Mouse (Mus musculus): ENCODE measurements at regions not wholly inside any gene's neighbourhood (a gene's known extent, or its start where the extent isn't known, plus 50 kb on each side); places are given as distances from the start of the nearest gene placed in this dataset.
"Not testable (repeated sequence)": the region's sequence is repeated elsewhere in the genome, so short reads cannot be mapped to it uniquely, and the experiment has no call there.

DNA sequence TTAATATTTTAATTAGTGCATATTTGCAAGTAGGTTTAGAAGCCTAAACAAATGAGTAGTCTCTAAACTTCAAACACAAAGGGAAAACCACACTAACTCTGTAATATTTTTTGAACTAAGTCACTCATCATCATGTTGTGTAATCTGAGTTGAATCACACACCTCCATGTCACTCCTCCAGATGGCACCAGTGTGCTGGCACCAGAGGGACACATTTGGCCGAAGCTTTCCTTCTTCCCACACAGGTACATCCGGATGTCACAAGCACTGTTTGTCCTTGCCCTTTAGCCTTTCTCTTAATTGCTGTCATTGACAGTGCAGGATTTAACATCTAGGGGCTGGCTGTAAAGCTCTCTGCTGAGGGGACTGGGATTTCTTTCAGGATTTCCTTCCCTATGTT, 256.7 kb upstream of the Ccdc54 start:
- peak; percentile 10 for DNase-seq

DNA sequence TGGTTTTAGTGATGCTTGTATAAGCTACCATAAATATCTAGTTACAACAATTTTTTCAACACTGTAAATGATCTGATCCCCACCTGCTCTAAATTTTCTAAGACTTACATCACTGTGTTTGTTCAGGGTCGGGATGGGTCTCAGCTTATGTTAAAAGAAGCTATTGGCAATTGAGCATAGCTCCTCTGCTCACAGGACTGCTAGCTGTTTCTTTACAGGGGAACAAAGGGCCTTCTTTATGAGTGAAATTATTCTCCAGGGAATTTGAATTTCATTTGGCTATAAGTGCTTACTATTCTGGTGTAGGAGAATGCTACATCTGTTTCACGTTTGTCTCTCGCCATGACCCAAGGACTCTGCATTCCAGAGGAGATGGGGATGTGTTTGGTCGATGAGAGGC, 255.6 kb upstream of the Ccdc54 start:
- no peak for DNase-seq

DNA sequence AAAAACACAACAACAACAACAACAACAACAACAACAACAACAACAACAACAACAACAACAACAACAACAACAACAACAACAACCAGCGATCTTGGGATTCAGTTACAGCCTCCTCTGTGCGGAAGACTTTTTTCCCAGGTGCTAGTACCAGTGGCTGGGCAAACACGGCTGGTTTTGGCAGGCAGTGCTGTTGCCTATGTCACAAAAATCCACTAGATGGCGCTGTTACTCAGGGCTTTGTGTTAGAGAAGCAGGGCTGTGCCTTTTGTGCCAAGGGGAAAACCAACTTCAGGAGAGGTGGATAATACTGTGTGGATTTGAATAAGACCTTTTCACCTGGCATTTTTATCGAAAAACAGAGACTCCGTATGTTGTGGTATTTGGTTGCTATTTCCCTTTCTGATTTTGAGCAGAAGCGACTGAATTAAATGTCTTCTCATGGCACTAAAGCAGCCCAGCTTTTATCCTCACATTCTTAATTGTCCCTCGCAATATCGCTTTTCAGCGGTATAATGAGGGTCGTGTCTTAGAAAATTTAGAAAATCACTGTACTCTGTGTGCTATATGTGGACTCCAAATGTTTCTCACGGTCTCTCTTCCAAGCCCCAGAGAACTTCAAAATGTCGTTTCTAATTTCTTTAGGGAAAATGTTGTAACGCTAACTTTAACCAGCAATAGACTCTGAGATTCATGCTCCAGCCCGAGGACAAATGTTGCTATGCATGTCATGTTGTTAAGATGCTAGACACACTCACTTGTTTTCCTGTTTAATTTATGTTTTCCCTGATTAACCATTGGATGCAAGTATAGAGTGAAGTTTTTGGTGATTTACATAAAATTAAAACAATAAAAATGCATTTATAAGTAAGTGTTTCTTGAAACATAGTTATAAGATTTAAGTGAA, 251.0 kb upstream of the Ccdc54 start:
- peak; percentile 76 to 79 for DNase-seq

DNA sequence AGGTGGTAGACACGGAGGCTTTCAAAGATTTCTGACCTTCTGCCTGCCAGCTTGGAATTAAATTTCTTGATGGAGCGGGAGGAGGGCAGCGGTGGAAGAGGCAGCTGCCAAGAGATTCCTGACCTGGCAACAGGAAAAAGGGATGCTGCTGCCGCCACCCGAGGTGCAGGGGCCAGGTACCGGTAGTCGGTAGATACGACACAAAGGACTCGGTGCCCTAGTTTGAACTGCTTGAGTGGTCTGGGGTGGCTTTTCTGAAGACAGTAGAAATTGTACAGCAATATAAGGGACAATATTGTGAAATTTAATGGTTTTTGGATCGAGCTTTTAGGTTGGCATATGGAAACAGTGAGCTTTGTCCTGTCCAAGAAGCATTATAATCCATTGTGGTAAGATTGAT, 250.3 kb upstream of the Ccdc54 start:
- DNase-seq, result peak; percentile 3 to 7

DNA sequence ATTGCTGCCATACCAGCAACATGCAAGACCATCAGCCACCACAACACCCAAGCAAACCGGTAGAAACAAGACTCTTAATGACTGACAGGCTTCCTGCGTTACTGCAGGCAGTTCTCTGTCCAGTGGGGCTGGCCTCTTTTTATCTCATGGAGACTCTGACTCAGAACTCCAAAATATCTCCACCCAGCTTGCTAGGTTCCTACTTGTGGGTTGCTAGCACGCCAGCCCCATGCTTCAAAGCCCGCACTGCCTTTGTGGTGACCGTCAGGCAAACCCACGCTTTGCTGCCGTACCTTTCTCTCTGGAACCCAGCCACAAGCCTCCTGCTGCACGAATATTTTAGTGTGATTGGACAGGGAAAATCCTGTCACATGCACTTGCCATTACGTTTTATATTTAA, 248.7 kb upstream of the Ccdc54 start:
- no peak for DNase-seq

DNA sequence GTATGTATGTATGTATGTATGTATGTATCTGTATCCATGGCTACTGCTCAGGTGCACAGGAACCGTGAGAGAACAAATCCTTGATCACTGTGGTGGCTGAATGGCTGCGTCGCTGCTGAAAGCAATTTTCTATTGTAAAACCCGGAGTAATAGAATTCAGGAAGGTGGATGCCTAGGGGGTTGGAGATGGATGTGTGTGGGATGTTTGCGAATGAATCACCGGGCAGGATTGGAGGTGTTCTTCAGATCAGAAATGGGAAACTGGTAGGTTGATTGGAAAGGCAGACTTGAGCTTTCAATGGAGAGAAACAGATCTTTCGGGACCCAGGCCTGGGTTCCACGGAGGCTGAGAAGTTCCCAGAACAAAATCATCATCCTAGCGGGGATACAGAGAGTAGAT, 246.5 kb upstream of the Ccdc54 start:
- no peak for DNase-seq

DNA sequence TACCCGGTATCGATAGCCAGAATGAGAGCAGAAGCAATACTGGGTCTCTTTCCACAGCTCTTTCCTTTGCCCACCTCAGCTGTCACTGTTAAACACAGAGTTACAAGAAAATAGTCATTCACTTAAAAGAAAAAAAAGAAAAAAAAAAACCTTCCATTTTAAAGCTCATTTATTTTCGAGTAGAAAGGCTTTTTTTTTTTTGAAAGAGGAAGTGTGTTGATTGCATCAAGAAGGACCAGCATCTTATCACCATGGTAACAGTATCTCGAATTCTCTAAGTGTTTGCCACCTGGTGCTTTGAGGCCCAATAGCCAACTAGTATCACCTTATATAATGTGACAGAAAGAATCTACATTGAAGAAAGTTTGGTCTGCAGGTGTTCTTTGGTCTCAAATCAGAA, 245.5 kb upstream of the Ccdc54 start:
- no peak for DNase-seq

DNA sequence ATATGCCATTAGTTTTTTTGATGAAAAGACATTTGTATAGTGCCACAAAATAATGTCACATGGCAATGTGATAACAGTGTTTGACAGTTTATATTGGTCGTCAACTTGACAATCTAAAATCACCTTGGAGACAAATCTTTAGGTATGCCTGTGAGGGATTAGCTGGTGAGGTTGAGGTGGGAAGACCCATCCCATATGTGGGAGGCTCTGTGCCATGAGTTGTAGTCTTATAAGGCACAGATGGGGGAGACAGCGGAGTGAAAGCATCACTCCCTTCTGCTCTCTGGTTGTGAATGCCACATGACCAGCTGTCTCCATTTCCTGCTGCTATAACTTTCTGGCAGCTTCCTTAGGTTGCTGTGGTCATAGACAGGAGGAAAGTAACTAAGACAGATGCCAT, 242.4 kb upstream of the Ccdc54 start:
- no peak for DNase-seq

DNA sequence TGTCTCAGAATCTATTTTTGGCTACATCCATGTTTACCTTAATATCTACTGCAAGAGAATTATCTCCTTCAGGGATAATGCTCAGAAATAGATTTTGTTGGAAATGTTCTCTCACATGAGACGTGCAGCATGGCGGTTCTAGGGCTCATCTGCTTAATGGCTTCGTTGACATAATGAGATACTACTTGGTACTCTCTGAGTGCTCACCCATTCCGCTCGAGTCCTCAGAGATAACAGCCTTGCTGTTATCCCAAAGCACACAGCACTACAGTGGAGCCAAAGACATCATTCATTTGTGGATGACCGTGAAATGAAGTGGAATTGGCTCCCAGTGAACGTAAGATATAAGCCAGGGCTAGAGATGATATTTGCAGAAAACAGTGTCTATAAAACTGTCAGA, 231.4 kb upstream of the Ccdc54 start:
- DNase-seq, result no peak

DNA sequence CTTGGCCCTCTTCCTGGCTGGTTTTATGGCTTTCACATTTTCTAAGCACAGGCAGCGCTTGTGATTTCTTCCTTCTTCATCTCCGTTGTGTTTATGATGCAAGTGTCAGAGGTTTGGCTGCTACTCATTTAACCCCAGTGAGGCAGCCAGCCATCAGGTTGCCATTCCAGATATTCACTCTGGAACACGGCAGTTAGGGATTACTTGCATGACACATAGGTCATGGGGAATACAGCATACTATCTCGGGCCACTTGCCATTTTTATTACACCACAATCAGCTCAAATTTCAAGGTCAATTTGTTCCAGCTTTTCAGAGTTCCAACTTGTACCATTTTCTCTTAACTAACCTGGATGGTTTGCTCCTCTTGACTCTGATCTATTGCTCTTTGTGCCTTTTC, 223.7 kb upstream of the Ccdc54 start:
- DNase-seq, result no peak

DNA sequence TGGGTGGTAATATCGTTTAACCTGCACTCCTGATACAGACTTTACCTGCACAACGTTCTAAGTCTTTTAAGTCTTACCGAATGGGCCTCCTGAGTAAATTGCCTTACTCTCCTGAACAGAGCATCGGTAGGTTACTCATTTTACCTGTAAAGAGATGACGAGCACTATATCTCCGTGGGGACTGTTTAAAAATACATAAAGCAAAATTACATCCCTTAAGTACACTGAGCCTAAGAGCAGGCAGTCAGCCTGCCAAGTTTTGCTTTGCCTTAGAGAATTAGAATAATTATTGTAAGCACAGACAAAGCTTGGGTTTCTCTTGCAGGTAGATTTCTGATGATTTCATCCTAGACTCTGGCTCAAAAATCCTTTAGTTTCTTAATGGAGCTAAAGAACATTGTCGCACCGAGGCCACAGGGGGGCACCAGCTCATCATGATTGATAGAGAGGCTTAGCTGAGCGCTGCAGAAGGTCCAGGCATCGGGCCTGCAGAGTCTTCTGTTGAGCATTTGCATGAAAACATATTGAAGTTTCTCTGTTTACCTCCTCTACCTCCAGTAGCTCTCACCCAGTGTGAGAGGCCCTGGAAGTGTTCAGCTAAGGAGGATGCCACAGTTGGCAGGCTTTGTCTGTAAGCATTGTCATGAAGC, 208.3 kb upstream of the Ccdc54 start:
- DNase-seq, result peak; percentile 84 to 85

DNA sequence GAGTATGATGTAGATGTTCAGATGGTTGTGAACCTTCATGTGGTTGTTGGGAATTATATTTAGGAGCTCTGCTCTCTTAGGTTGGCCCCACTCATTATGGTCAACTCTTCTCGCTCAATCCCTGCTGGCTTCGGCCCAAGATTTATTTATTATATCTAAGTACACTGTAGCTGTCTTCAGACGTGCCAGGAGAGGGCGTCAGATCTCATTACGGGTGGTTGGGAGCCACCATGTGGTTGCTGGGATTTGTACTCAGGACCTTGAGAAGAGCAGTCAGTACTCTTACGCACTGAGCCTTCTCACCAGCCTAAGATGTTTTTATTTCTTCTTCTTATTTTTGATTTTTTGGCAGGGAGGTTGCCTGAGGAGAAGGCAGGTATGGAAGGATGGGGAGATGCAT, 207.1 kb upstream of the Ccdc54 start:
- DNase-seq, result no peak

DNA sequence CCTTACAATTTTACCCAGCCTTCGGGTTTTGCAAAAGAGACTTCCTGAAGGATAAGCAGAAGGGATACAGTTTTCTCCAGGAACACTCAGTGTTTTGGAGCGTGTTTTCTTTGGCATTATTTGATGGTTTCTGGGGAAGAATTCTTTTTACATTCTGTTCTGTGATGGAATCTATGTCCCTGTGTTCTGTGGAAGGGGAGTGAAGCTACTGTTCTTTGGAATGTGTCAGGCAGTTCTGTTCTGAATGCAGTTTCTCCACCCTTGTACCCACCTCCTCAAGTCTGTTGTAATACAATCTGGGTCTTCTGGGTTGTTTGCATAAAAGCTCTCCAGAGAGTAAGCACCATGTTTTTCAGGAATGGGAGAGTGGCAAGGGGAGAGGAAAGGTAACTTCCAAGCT, 202.0 kb upstream of the Ccdc54 start:
- no peak for DNase-seq

DNA sequence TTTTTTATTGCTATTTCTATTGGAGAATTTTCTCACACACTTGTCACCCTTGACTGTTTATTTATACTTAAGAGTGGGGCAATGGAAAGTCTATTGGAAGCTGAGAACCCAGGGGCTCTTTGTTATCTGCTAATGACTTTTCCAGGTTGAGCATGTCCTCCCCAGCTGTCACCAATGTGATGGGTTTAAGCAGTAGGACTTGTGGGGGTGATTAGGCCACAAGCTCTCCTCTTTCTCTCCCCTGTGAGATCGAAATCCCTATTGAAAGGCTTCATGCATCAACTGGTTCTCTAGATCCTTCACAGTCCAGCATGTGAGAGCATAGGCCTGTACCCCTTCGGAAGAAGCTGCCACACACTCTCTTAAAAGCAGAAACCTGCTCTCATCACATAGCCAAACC, 201.6 kb upstream of the Ccdc54 start:
- no peak for DNase-seq

DNA sequence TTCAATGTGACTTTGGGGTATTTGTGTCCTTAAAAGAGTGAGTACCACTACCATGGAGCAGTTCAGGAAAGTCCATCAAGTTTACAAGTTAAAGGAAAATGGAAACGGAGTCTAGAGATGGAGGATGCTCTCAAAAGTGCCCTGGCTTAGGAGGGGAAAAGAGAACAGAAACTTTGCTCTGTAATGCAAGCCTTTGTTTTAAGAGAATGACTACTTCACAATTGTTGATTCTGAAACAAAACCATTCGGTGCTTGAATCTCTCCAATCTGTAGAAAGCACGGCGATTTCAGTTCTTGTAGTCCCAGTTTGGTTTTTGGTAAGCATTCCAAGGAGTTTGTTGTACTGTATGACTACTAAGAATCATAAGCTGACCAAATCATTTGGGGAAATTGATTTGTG, 197.7 kb upstream of the Ccdc54 start:
- no peak for DNase-seq

DNA sequence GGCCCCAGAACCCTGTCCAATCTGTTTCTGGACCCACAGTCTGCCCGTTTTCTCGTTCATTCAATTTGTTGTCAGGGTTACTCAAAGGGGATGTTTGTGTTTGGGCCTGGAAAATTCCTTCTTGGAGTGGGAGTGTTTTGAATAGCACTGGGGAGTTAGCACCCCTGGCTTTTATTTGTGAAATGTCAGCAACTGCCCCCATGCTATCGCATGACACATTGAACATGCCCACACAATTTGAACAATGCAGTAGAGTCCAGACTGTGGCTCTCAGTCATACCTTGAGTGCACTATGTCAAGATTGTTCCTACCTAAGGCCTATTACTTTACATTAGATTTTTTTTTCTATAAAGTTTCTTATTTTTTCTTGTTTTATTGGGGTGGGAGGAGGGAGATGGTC, 195.2 kb upstream of the Ccdc54 start:
- DNase-seq, result peak in 1 of 2 experiments; percentile 22

DNA sequence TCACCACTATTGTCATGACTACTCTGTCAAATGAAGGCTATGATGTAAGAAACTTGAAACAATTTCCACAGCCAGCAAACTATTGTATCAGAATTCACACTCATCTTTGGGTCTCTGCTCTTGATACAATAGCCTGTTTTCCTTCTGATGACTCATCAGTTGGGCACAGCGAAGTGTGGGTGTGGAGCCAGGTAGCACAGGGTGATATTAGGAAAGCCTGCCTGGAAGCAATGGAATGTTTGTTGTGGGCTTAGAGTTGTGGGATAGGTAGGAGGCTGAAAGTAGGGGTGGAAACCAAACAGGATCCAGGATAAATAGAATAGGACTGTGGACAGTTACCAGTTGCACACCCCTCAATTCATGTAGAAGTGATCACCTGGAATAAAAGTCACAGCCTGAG, 194.4 kb upstream of the Ccdc54 start:
- DNase-seq, result no peak

DNA sequence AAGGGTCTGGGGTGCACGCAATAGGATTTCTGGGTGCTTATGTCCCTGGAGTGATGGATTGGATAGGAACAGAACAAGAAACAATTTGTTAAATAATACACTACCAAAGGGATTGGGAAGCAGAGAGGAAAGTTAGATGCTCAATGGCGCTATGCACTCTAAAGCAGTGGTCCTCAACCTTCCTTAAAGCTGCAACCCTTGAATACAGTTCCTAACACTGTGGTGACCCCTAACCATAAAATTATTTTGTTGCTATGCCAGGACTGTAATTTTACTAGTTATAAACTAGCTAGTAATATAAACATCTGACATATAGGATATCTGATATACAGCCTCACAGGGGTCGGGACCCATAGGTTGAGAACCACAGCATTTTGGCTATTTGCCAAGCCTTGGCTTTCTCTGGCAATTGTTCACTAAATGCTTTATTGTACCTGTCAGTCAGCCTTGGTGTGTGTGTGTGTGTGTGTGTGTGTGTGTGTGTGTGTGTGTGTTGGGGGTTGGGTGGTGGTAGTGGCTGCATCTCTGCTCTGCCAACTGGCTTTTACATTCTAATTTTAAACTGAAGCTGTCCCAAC, 193.8 kb upstream of the Ccdc54 start:
- no peak for DNase-seq

DNA sequence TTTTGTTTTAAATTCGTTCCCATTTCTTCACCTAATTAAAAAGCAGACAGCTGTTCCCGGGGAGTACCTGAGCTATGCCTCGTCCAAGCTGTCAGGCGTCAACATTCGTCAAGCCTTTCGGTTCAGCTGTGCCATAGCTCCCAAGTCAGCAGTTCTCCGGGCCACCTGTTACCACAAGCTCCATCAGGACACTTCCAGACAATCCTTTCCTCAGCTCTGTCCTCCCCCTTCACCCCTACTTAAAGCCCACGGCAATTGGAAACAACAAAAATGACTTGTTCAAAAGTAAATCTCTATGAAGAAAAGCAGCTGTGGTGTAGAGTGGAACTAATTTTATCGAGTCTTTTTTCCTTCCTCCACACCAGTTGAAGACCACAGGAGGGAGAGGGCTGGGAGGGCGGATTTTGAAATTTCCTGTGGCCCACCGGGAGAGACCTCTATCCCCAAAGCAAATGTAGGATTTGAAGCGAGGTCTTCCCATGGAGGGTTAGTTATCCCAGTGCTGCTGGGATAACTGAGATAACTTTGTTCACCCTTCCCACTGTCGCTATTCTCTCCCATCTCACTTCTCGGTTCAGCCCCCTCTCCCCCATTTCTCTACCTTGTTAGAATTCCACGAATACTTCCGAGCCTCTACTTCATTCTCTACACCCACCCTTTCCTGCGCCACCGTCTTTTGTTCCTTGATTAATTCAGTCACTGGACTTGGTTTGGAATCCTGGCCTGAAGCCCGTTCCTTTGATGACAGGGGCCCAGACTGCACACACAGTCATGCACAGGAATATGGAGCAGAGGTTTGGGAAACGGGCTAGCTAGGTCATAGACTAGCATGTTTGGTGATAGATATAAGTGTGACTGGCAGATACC, 193.1 kb upstream of the Ccdc54 start:
- DNase-seq, result peak; percentile 22 to 52

DNA sequence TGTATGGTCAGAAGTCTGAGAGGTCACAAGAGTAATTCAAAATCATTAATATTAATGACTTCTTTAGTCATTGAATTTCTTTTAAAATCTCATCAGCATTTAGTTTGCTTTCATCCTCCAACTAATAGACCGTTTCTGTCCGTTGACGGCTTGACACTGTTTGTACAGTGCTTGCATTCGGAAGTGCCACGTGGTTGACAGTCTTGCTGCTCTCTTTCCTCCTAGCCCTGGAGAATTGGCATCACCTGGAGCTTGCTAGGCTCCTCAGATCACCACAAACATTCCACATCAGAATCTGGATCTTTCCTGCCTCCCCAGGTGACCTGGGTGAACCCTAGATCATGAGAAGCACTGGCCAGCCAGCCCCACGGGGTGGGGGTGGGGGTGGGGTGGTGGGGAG, 192.3 kb upstream of the Ccdc54 start:
- DNase-seq, result peak in 1 of 2 experiments; percentile 20

DNA sequence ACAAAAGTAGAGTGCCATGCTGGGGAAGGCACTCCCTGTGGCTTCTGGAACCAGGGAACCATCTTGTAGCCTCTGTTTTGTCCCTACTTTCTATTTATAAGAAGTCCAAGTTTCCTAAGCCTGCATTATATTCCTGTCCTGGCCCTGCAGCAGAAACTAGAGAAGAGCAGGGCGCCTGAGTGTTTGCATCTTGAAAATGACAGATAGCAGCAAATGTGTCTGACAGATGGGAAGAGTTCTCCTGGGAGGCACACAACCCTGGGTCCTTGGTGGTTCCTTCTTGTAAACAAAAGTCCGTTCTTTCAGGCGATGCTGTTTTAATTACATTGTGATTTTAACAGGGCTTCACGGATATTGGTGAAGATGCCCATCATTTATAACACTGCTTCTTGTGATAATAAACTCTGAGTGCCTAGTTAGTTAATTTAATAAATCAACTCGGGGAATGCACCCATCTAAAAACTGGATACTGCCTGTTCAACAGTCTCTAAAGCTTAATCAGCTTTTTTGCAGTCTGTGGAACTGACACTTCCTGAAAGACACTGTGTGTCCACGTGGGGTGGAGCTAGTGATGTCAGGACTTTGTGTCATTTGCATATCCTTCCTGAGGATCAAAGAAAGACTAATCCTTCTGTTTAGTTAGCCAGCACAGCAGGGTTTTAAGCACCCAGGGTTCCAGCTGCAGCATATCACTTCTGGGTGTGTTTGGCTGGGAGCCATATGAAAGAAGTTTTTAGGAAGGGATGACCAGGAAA, 188.3 kb upstream of the Ccdc54 start:
- peak in 1 of 2 experiments; percentile 36 for DNase-seq

DNA sequence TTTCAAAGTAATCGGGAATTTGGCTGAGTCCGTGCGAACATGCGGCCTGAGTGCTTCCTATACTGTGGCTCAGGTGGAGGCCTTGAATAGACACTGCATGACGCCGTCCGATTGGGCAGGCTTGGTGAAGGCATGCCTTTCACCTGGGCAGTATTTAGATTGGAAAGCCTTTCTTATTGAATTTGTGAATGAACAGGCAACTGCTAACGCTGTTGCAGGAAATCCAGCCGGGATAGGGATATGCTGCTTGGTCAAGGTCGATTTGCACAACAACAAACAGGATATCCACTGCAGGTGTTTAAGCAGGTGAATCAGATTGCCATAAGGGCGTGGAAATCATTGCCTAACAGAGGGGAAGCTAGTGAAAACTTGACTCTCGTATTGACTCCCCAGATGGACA, 183.7 kb upstream of the Ccdc54 start:
- DNase-seq, result not testable (repeated sequence)
